Mouse (Mus musculus) cerebellum, adult (tissue): ENCODE data around the gene Vmp1.

Source experiments
- ATAC-seq: cut with Nextera tagmentation; 2 replicates; pipeline ENCODE4 v1.9.2; 2017; ENCODE audit warnings: mild to moderate bottlenecking, moderate library complexity, mixed read lengths; ENCODE audit not compliant: insufficient number of reproducible peaks, low FRiP score, low TSS enrichment

Gene Vmp1

DNA sequence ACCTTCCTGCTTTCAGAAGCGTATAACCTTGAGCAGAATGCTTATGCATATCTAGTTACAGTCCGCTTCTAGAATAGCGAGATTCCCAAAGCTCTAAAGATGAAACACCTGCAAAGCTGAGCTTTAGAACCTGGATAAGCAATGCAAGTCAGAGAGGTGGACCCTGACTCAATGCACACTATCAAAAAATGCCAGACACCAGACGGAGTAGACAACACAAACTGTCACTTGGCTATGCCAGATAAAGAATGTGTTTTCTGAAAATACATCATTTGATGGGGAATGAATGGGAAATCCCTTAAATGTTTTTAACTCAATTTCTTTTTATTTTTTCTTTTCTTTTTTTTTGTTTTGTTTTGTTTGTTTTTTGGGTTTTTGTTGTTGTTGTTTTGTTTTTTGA is 8.1 kb downstream of the Vmp1 start:
- ATAC-seq = no peak

DNA sequence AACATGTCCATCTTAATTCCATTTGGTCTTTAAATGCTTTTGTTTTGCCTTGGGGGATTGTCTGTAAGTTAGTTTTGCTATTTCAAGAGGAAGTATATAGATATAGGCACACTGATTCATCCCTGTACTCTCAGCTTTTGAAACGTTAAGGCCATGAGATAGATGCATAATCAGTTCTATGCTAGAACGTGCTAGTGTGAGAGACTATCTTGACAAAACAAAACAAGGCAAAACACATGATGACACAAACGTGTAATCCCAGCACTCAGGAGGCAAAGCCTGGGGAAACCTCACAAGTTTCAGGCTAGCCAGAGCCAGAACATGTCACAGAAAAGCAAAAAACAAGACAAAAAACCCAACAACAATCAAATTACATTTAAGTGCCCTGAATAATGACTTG is 10.9 kb downstream of the Vmp1 start:
- ATAC-seq = no peak

DNA sequence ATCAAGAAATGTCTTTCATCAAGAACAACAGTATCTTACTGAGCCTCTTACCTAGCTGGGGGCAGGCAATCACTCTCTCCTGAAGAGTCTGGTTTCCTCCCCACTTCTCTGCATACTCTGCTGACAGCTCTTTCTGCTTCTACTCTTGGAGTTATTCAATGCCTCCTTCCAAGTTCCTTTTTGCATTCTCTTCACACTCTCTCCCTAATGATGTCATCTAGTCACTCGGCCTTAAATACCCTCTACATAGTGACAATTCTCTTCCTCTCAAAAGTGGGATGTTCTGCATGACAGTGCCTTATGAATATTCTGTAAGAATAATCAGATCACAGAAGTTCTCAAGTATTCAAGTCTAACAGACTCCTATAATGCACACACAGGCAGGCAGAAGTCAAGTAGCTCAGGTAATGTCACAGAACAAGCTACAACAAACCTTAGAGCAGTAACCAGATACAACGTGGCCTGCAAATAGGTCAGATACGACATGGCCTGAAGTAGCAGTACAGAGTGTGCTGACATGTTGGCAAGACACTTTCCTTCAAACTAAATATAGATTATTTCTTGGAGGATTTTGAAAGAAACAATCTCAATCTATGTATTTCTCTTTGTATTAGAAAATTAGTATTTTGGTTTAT is 12.5 kb downstream of the Vmp1 start:
- no peak for ATAC-seq

DNA sequence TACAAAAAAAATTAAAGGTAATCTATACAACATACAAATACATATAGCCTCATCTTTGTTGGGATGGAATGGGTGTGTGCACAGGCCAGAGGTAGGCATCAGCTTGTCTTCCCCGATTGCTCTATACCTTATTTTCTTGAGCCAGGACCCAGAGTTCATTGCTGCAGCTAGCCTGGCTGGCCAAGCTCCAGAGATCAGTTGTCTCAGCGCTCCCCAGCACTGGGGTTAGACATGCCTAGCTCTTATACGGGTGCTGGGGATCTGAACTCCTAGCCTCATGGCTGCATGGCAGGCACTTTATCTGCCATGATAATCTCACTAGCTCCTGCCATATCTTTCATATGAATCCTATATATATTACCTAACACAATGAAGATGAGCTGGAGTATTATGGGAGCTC is 15.5 kb downstream of the Vmp1 start:
- no peak for ATAC-seq

DNA sequence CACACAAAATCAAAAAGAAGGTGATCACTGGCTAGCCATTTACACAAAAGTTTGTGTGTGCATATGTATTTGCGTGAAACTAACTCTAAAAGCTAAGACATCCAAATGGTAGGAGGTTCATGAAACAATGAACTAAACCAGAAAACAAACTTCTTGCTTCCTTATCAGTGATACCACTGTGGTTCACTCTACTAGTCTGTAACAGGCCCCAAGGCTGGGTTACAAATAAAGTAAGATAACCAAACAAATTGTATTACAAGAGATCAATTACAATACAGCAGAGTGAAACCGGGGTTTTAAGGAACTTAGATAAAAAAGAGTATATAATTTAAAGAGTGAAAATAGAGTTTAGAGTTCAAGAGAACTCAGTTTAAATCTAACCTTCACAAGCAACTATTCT is 16.1 kb downstream of the Vmp1 start:
- no peak for ATAC-seq

DNA sequence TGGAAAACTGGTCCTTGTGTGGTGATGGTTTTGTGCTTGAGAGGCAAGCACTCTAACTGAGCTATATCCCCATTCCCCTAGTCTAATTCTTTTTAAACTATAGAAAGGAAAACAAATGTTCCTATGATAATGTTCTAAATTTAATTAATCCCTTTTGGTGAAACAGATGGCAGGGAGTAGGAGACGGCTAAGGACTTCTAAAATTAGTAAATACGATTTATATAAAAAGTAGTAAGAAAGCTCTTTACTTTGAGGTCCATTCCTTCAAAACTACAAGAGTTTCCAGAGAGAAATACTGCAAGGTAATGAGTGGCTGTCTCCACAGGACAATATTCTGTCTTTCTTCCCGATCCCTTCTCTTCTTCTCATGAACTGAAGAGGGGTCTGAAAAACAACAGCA is 19.2 kb downstream of the Vmp1 start:
- ATAC-seq = no peak

DNA sequence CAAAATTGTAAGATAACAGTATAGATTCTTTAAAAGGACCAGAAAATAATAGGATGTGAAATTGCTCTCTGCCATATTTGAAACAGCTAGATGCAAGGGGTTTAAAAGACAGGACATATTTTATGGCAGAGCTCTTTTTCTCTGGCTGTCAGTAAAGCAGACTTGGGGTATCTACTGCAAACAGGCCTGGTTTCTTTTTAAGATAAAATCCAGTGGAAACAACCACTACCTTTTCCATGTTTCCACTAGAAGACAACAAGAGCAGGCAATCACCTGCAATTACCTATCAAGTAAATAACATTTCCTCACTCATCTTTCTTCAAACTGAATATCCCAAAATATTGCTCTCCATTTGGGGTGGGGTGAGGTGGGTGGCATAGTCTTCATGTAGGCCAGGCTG is 19.7 kb downstream of the Vmp1 start:
- no peak for ATAC-seq

DNA sequence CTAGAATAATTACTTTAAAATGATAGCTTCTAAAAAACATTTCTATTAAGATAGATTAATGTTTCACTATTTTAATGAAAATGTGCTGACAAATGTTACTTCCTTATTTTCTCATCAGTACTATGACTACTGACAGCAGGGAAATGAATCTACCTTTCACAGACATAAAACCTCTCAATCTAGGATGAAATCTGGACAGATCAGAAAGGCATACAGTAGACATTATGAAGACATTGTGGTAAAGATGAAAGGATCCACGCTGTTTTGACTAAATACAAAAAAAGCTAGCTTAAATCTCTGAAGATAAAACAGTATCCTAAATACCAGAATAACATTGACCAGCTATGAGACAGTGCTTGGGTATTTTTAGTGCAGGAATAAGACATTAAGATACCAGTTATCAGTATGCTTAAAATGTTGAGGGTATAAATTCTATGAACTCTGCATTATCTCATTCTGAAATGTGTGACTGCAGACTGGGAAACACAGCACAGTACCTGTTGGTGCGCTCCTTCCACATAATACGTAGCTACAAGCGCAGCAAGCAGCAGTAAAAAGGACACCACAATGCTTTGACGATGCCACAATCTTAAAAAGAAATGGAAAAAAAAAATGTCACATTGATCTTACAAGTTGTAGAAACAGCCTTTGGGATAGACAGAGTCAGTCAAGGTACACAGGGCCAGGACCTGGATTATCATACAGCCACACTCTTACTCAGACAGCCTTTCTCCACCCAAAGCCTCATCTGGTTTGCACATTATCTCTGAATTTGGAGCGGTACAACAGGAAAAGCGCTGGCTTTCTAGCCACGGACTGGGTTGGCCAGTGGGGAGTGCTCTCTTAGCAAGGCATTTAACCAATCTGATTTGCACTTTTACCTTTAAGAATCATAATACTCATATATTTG is 20.4 kb downstream of the Vmp1 start:
- no peak for ATAC-seq

DNA sequence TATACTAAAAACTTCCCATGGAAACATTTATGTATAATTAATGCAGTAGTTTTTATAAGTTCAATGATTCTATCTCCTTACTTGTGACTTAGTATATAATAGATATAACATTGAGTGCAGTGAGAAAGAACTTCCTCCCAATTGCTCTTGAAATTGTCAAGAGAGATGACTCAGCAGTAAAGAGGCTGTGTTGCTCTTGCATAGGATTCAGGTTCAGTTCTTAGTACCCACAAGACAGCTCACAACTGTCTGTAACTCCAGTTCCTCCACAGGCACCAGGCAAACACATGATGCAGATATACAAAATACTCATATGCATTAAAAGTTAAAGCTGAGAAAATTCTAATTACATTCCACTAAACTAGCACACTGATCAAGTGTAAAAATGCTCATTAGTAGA is 25.8 kb downstream of the Vmp1 start:
- no peak for ATAC-seq

DNA sequence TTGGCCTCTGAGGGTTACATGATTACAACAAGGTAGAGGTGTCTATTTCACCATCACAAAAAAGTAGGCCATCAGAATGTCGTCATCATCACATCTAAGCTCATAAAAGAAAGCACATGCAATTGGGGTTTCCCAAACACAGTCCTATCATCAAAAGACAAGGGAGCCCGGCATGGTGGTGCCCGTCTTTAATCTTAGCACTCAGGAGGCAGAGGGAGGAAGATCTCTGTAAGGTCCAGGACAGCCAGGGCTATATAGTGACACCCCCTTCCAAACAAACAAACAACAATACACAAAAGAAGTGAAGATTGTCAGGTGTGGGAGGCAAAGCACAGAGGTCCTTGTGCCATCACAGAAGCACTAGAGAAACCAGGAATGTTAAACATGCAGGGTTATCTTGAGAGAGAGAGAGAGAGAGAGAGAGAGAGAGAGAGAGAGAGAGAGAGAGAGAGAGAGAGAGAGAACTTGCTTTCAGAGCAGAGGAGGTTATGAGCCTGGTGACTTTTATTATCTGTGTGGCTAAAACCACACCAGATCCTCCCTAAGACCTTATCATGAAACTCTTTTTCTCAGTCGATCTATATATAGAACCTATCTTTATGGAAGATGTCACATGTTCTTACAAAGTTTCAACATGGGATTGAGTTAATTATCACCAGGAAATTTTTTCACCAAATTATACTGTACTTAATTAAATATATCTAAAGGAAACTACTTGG is 26.6 kb downstream of the Vmp1 start:
- ATAC-seq = no peak

DNA sequence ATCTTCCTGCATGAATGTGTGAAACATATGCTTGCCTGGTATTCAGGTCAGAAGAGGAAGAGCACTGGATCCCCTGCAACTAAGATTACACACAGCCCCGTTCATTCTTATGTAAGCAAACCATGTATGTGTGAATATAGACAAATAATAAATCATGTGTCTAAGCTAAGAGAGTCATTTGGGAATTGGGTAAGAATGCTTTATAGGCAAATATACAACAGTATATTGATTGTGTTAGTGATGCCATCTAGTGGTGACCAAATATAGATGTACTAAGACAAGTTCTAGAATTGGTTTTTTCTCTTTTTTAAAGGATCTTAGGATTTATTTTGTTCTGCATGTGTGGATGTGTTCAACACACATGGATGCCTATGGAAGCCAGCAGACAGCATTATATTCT is 28.0 kb downstream of the Vmp1 start:
- ATAC-seq = no peak

DNA sequence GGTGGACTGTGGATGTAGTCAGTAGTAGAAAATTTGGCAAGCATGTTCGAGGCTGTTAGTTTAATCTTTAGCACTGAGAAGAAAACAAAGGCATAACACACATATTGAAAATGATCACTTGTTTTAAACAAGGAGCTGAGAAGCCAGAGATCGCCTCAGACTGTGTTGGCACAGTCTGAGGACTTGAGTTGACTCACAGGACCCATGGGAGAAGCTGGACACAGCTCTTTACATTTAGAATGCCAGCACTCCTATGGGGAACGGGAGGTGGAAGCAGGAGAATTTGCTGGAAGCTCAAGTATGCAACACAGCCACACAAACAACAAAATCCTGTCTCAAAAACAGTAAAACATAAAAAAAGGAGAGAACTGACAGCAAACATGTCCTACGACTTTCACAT is 29.5 kb downstream of the Vmp1 start:
- ATAC-seq = no peak

DNA sequence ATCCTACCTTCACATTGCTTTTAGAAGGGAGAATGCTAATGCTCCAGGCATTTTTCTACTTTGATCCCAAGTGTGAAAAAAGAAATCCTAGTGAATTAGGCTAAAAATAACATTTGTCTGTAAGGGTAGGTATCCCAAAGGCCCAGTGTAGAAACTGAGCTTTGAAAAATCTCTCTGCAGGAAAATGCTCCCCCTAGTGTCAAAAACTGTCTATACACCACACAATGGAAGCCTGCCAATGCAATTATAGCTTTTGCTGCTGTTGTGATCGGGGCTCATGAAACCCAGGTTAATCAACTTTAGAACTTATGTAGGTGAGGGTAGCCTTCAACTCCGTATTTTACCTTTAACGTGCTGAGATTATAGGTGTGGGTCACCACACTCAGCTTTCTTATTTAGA is 30.2 kb downstream of the Vmp1 start:
- ATAC-seq = no peak

DNA sequence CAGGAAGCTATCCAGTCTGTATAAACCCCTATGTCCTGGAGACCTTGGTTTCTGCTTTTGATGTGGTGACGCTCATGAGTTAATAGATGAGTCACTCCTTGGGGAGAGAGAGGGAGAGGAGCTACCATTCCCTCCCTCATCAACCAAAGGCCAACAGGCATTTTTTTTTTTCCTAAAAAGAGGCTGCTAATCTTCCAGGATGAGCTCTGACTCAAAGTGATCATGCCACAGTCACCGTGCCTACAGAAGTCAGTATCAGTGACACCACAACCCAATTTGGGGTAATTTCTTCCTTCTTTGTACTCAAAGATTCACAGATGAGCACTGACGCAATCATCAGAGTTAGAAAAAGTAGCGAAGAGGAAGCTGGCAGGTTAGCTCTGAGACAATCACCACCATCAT is 31.1 kb downstream of the Vmp1 start:
- ATAC-seq = no peak

DNA sequence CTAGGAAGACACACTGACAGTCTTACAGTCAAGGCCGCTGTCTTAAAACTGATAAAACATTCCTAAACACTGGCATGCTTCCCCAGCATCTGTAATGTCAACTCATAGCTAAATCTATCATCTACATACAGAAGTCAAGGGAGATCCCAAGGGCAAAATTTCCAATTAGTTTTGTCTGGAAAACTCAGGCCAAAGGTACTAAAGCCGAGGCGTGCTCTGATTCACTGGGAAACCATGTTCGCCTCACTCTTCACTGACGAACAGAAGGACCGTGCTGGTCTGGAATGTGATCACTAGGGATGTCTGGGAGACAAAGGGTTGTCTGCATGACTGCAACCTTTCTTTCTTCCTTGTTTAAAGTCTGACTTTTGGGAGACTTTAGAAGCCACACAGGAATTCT is 33.0 kb downstream of the Vmp1 start:
- no peak for ATAC-seq

DNA sequence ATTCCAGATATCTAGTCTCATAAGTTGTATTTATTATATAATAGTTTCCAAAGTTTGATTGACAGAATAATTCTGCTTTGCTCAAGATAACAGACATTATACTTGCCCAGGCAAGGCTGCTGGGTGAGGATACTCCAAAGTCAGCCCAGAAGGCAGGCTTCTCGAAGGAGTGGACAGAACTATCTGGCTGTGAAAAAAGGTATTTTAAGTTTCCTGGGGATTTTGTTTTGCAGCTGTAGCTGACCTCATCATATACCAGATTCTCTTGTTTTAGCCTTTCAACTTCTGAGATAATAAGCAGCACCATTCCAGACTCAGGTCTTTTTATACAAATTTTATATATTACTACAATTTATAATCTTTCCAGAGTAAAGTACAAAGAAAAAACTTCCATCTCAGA is 34.1 kb downstream of the Vmp1 start:
- ATAC-seq = no peak

DNA sequence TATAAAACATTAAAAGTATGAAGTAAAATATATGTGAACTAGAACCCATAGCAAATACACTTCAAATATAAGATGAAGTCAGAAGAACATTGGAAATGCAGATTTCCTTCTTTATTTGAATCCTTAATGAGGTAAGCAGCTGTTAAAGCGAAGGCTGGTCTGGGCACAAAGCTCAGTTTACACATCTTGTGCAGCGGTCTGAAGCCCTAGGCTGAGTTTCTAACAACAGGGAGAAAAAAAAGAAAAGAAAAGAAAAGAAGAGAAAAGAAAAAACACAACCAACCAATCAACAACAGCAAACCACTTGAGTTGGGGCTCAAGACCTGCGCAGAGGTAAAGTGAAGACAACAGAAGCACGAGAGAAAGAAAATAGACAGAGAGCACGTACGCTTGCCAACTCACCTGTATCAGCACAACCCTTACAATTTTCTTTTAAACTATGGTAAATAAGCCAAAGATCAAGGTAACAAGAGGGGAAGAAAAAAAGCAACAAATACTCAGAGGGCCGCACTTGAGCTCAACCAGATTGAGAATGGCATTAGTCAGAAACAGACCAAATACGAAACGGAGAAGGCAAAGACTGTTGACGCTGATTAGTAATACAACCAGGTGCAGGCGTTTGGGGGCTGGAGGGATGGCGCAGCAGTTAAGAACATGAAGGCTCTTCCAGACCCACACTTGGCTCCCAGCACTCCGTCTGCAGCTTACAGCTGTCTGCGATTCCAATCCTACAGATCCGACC is 35.8 kb downstream of the Vmp1 start:
- ATAC-seq = no peak

DNA sequence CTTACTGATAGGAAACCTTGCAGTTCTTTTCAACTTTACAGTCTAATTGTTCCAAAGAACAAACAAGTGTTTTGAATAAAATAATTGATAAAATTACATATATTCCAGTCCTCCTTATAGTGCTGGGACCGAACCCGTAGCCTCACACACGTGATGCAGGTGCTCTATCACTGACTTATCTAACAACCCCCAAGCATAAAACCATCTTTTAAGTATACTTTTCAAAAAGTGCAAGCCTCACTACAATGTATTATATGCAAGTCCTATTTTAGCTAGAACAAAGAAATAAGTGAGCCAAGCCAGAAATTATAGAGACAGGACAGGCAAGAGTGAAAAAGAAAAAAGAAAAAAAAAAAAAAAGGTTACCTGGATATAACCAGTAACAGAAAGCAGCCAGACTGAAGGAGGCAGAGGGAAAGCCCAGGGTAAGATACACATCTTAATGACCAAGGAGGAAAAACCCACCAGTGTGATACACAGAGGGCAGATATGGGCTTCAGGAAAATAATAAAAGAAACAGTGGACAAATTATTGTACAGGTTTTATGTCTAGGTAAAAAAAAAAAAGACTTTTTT is 36.7 kb downstream of the Vmp1 start:
- no peak for ATAC-seq

DNA sequence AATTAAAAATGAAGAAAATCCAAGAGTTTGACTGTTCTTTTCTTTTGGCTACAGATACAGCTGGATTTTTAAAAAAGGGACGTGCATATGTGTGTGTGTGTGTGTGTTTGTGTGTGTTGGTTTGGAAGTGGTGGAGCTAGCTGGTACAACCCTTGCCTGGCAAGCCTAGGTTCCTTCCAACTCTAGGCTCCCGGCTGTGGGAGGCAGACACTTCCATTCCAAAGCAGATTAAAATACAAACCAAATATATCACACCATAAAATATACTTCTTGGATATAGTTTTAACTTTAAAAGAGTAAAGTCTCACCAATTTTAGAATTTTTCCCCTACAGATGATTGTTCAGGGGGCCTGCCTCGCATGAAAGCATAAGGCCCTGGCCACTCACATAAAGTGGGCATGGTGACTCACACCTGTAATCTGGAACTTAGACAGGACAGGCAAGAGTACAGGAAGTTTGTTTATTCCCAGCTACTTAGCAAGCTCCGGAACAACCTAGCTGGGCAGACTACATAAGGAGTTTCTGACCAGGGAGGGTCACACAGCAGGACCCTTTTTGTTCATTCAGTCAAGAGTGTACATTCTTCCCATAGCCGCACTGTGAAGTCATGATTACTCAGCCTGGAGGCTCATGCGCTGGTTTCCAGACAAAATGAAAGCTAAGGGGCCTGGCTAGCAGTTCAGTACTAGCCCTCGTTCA is 37.4 kb downstream of the Vmp1 start:
- no peak for ATAC-seq

DNA sequence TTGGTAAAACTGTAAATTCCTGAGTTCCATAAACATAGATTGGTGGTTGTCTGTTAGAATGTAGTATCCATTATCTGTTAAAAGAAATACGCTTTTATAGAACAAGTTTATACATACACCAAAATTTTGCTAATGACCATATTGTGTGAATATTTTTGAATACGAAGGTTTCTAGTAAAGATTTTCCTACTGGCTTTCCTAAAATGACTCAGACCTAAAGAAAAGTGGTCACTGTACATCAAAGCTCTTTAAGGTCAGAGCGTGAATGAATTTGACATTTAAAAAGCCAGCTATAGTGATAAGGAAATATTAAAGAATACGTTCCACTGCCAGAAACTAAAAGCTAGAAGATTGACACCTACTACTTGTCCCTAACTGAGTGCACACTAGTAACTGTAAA is 39.1 kb downstream of the Vmp1 start:
- ATAC-seq = no peak
